Mouse (Mus musculus) spleen, postnatal 4 days (tissue): ENCODE data around the gene Acads.

Experiments
- DNase-seq, 2 experiments: peaks; one replicate each; pipeline ENCODE4 v3.0.0; 2022; ENCODE audit warnings: low spot score in 2 of 2

Gene Acads

DNA sequence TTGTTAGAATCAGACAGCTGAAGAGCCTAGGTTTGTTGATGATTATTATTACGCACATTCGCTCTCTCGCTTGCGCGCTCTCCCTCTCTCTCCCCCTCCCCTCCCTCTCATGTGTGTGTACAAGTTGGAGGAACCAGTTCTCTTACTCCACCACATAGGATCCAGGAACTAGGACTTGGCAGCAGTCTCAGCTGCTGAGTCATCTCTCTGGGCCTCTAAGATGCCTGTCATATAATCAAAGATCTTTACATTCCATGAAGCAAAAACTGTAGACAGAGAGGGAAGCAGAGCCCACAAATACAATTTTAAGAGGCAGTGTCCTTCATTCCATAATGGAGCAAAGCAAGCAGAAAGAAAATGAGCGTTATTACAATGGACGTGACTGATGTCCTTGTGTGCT lies 47.0 kb downstream of the Acads start:
- DNase-seq = peak in 1 of 2 experiments; percentile 47

DNA sequence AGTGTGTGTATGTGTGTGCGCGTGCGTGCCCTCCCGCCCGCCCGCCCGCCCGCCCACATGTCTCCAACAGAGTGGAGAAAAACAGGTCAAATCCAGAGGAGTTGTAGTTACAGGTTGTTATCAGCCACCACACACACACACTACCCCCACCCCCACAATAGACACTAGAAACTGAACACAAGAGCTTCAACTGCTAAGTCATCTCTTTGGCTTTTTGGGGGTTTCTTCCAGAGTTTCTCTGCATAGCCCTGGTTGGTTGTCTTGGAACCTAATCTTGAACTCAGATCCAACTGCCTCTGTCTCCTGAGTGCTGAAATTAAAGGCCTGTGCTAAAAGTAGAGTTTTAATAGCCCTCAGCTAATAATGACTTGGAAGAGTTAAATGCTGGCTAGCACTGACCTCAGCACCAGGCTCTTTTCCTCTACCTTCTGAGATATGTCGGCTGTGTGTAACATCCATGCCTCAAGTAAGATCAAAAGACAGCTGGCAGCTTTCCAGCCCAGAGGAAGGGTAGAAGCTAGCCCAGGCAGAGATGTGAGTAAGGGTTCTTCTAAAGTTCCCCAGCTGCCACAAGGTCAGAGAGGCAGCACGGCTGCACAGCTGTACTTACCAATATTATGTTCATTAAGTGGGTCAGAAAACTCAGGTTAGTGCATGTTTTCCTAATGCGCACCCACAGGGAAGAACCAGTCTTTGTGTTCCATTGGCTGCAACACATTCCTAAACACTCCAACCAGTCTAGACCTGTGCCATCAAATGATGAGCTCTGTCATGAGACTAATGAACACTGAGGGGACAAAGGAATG lies 47.8 kb downstream of the Acads start:
- DNase-seq = peak in 1 of 2 experiments; percentile 57

- DNase-seq = no peak
These were observed 48.7 kb downstream of the Acads start for GRCm38 (mm10) chr5:115070457-115070856.

DNA sequence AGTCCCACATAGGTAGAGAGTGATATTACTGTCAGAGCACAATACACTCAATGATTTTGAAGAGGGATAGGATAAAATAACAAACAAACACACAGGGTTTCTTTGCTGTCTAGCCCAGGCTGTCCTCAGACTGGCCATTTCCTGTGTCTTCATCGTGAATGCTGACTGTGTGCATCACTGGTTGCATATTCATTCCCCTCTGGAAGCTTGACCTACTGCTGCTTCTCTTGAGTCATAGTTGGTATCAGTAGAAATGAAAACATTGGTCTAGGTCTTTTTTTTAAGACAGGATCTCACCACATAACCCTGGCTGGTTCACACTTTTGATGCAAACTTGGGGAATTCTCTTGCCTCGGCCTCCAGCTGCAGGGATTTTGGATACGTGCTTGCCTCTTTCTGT lies 49.5 kb downstream of the Acads start:
- no peak for DNase-seq

GRCm38 (mm10) chr5:115068671-115069421 lies 50.3 kb downstream of the Acads start:
- no peak for DNase-seq

GRCm38 (mm10) chr5:115066245-115066644 lies 52.9 kb downstream of the Acads start:
- DNase-seq = no peak

DNA sequence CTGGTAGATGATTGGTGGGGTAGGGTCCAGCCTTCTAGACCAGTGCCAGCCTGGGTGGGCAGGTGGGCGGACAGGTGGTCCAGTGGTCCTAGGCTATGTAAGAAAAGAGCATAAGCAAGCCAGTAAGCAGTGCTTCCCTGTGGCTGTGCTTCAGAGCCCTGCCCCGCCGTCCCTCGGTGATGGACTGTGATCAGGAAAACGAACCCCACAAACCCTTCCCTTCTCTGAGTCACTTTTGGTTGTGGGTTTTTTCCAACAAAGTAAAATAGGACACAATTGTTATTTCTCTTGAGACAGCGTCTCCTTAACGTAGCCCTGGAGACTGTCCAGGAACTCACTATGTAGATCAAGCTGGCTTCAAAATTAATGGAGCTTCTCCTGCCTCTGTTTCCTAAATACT lies 55.8 kb downstream of the Acads start:
- no peak for DNase-seq

- DNase-seq = no peak
These were observed 56.6 kb downstream of the Acads start for GRCm38 (mm10) chr5:115062566-115062965.

- DNase-seq = no peak
These were observed 58.2 kb downstream of the Acads start for GRCm38 (mm10) chr5:115060977-115061376.
